Mouse (Mus musculus) testis, adult 2 months (tissue): ENCODE results near the gene Atp1a3. TPM values are rescaled to one million over a fixed set of nuclear protein-coding genes. Genes with fewer than 3 reads are reported as not detected.

Experiments used
- H3K27ac ChIP-seq: fragments of 200-500 bp; 2 replicates; pipeline ENCODE4 v1.5.1; 2012; ENCODE audit warnings: low read depth, low read length; ENCODE audit not compliant: control insufficient read depth, insufficient read depth
- H3K27me3 ChIP-seq: fragments of 200-500 bp; 2 replicates; pipeline ENCODE4 v1.6.1; 2012; ENCODE audit warnings: mild to moderate bottlenecking, low read length, moderate library complexity; ENCODE audit not compliant: control insufficient read depth, insufficient read depth
- H3K36me3 ChIP-seq: fragments of 200-500 bp; 2 replicates; pipeline ENCODE4 v1.6.1; 2012; ENCODE audit warnings: mild to moderate bottlenecking, low read length; ENCODE audit not compliant: control insufficient read depth, insufficient read depth
- H3K4me1 ChIP-seq: fragments of 200-500 bp; 2 replicates; pipeline ENCODE4 v1.6.1; 2012; ENCODE audit warnings: low read length; ENCODE audit not compliant: control insufficient read depth, insufficient read depth
- H3K4me3 ChIP-seq: fragments of 200-500 bp; 2 replicates; pipeline ENCODE4 v1.5.1; 2012; ENCODE audit warnings: low read depth, mild to moderate bottlenecking, low read length, moderate library complexity, mixed read lengths; ENCODE audit not compliant: control insufficient read depth
- CTCF ChIP-seq: fragments of 200-500 bp; IDR thresholded peaks from 2 replicates; pipeline ENCODE4 v1.5.1; 2012; ENCODE audit warnings: low read depth, mild to moderate bottlenecking, inconsistent platforms, low read length, moderate library complexity; ENCODE audit not compliant: control insufficient read depth, insufficient read depth, insufficient replicate concordance
- POLR2A ChIP-seq: fragments of 200-500 bp; IDR thresholded peaks from 2 replicates; pipeline ENCODE4 v1.6.1; 2012; ENCODE audit warnings: low read depth, mild to moderate bottlenecking, inconsistent platforms, low read length, moderate library complexity; ENCODE audit not compliant: control insufficient read depth
- polyA plus RNA-seq: library from polyadenylated mRNA; depleted of rRNA; stranded (reverse); fragments of >200 nt; gene quantifications from 2 replicates; pipeline ENCODE4 v1.2.3, GENCODE M21; 2012

Gene Atp1a3
- polyA plus RNA-seq, 1 experiment: 0.44 TPM

GRCm38 (mm10) chr7:25034796-25035195 lies 29.0 kb upstream of the Atp1a3 start:
- peaks cover 2% of the 10 kb centered on the region for H3K36me3 ChIP-seq
- H3K27me3 ChIP-seq: no peaks in the 10 kb centered on the region
- no peak overlapping the region for H3K4me3 ChIP-seq
- H3K27ac ChIP-seq: no peak overlapping the region
- no peaks in the 10 kb centered on the region for H3K4me1 ChIP-seq
- TF ChIP-seq POLR2A (no peak), CTCF (no peak)

GRCm38 (mm10) chr7:25031528-25031927 lies 25.8 kb upstream of the Atp1a3 start:
- TF ChIP-seq POLR2A (no peak), CTCF (no peak)
- no peak overlapping the region for H3K27ac ChIP-seq
- H3K27me3 ChIP-seq: no peaks in the 10 kb centered on the region
- peaks cover 2% of the 10 kb centered on the region for H3K36me3 ChIP-seq
- H3K4me3 ChIP-seq: no peak overlapping the region
- no peaks in the 10 kb centered on the region for H3K4me1 ChIP-seq

GRCm38 (mm10) chr7:25030032-25030753 lies 24.4 kb upstream of the Atp1a3 start:
- Histone ChIP-seq H3K36me3 (no peaks in the 10 kb centered on the region; the same call in 1 of the 2 replicates), H3K4me3 (no peak overlapping the region), H3K27ac (no peak overlapping the region), H3K4me1 (no peaks in the 10 kb centered on the region), H3K27me3 (no peaks in the 10 kb centered on the region)
- TF ChIP-seq CTCF (peak; percentile 61), POLR2A (no peak)

GRCm38 (mm10) chr7:25026452-25026851 lies 20.7 kb upstream of the Atp1a3 start:
- no peaks in the 10 kb centered on the region for H3K27me3 ChIP-seq
- no peaks in the 10 kb centered on the region for H3K36me3 ChIP-seq
- no peaks in the 10 kb centered on the region for H3K4me1 ChIP-seq
- no peak overlapping the region for H3K27ac ChIP-seq
- TF ChIP-seq CTCF (no peak), POLR2A (no peak)
- H3K4me3 ChIP-seq: no peak overlapping the region

- no peak overlapping the region for H3K4me3 ChIP-seq
- TF ChIP-seq CTCF (no peak), POLR2A (no peak)
- no peak overlapping the region for H3K27ac ChIP-seq
- H3K27me3 ChIP-seq: no peaks in the 10 kb centered on the region
- H3K36me3 ChIP-seq: no peaks in the 10 kb centered on the region
- H3K4me1 ChIP-seq: no peaks in the 10 kb centered on the region
Observed at GRCm38 (mm10) chr7:25025855-25026439, 20.2 kb upstream of the Atp1a3 start.

- peaks cover 22% of the 10 kb centered on the region for H3K4me1 ChIP-seq
- no peak overlapping the region for H3K27ac ChIP-seq
- no peak overlapping the region for H3K4me3 ChIP-seq
- no peaks in the 10 kb centered on the region for H3K36me3 ChIP-seq
- H3K27me3 ChIP-seq: no peaks in the 10 kb centered on the region
- TF ChIP-seq CTCF (no peak), POLR2A (no peak)
Observed at GRCm38 (mm10) chr7:25011592-25011991, 5.8 kb upstream of the Atp1a3 start.

- Histone ChIP-seq H3K36me3 (no peaks in the 10 kb centered on the region), H3K4me3 (peak overlapping the region; percentile 21; the same call in 1 of the 2 replicates), H3K27ac (no peak overlapping the region), H3K4me1 (peaks cover 27% of the 10 kb centered on the region), H3K27me3 (no peaks in the 10 kb centered on the region; the same call in 1 of the 2 replicates)
- TF ChIP-seq POLR2A (no peak), CTCF (peak; percentile 23; the same call in 1 of the 2 replicates)
Observed at GRCm38 (mm10) chr7:25010090-25010913, 4.5 kb upstream of the Atp1a3 start.
